Mouse (Mus musculus) forebrain, embryonic 12.5 days (tissue): ENCODE measurements at regions not wholly inside any gene's neighbourhood (a gene's known extent, or its start where the extent isn't known, plus 50 kb on each side); places are given as distances from the start of the nearest gene placed in this dataset.
A peak's percentile ranks its signal among the peaks of the same experiment; 100 is the strongest.
"Not testable (repeated sequence)": the region's sequence is repeated elsewhere in the genome, so short reads cannot be mapped to it uniquely, and the experiment has no call there.

Source experiments
- ATAC-seq: fragments of 200-750 bp; cut with Nextera tagmentation; 2 replicates; pipeline ENCODE4 v1.8.0; 2017; ENCODE audit warnings: moderate TSS enrichment; ENCODE audit not compliant: low FRiP score
- H3K27ac ChIP-seq: fragments of 300-500 bp; sonication (generic); 2 replicates; pipeline ENCODE4 v1.5.1; 2016; ENCODE audit warnings: mild to moderate bottlenecking
- H3K27me3 ChIP-seq: fragments of 300-500 bp; sonication (generic); 2 replicates; pipeline ENCODE4 v1.6.1; 2016; ENCODE audit warnings: mild to moderate bottlenecking
- H3K36me3 ChIP-seq: fragments of 300-500 bp; sonication (generic); replicated peaks from 2 replicates; pipeline ENCODE4 v1.6.1; 2016; ENCODE audit warnings: mild to moderate bottlenecking
- H3K4me1 ChIP-seq: fragments of 300-500 bp; sonication (generic); 2 replicates; pipeline ENCODE4 v1.6.1; 2016
- H3K4me2 ChIP-seq: fragments of 300-500 bp; sonication (generic); 2 replicates; pipeline ENCODE4 v1.6.1; 2016; ENCODE audit warnings: mild to moderate bottlenecking, moderate library complexity
- H3K4me3 ChIP-seq: fragments of 300-500 bp; sonication (generic); replicated peaks from 2 replicates; pipeline ENCODE4 v1.5.1; 2016; ENCODE audit warnings: mild to moderate bottlenecking
- H3K9ac ChIP-seq: fragments of 300-500 bp; sonication (generic); 2 replicates; pipeline ENCODE4 v1.6.1; 2016; ENCODE audit warnings: mild to moderate bottlenecking
- H3K9me3 ChIP-seq: fragments of 300-500 bp; sonication (generic); 2 replicates; pipeline ENCODE4 v1.6.1; 2016
- WGBS: fragments of 180-500 bp; shearing (Covaris S2); methylation state at CpG from one replicate; pipeline ENCODE4 v1.1.7; 2016; 5-methylcytosine and 5-hydroxymethylcytosine counted together

- Histone ChIP-seq H3K4me3 (no peak overlapping the region), H3K27ac (no peak overlapping the region), H3K36me3 (no peaks in the 10 kb centered on the region), H3K9me3 (peaks cover 9% of the 10 kb centered on the region; the same call in 1 of the 2 replicates), H3K9ac (no peak overlapping the region), H3K27me3 (0 out of 2 replicates have a peak, but pooled peaks cover 3% of the 10 kb centered on the region), H3K4me2 (no peak overlapping the region), H3K4me1 (peaks cover 6% of the 10 kb centered on the region; the same call in 1 of the 2 replicates)
- WGBS, result 49% methylated on average over 4 of the region's 4 CpGs
- no peak for ATAC-seq
Measured at GRCm38 (mm10) chr6:31011407-31012020, 52.6 kb upstream of the Klf14 start.

- Histone ChIP-seq H3K9ac (no peak overlapping the region), H3K36me3 (no peaks in the 10 kb centered on the region), H3K4me3 (no peak overlapping the region), H3K27ac (no peak overlapping the region), H3K27me3 (no peaks in the 10 kb centered on the region), H3K9me3 (0 out of 2 replicates have a peak, but pooled peaks cover 4% of the 10 kb centered on the region), H3K4me1 (no peaks in the 10 kb centered on the region), H3K4me2 (no peak overlapping the region)
- WGBS, result 77% methylated on average over 7 of the region's 7 CpGs
- ATAC-seq, result no peak
Measured at GRCm38 (mm10) chr6:31016566-31016965, 57.7 kb upstream of the Klf14 start.

DNA sequence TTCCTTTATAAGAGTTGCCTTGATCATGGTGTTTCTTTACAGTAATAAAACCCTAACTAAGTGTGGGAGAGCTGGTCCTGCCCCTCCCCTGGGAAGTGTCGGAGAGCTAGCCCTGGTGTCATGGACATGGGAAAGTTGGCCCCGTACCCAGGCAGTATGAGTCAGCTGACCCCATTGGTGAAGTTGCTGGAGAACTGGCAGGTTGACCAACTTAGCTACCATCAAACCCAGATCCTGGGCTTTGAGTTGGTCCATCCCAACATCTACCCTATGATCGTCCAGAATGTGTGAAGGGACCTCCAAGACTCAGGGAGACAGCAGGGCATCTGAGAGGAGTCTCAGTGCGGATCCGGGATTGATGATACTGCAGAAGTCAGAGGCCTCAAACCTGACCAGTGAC is 62.9 kb upstream of the Klf14 start:
- no peaks in the 10 kb centered on the region for H3K36me3 ChIP-seq
- no peak for ATAC-seq
- H3K4me3 ChIP-seq, result no peak overlapping the region
- H3K4me2 ChIP-seq, result no peak overlapping the region
- no peak overlapping the region for H3K27ac ChIP-seq
- H3K9me3 ChIP-seq, result no peaks in the 10 kb centered on the region
- WGBS, result 87% methylated on average over 5 of the region's 5 CpGs
- H3K27me3 ChIP-seq, result no peaks in the 10 kb centered on the region
- H3K4me1 ChIP-seq, result no peaks in the 10 kb centered on the region
- H3K9ac ChIP-seq, result no peak overlapping the region

DNA sequence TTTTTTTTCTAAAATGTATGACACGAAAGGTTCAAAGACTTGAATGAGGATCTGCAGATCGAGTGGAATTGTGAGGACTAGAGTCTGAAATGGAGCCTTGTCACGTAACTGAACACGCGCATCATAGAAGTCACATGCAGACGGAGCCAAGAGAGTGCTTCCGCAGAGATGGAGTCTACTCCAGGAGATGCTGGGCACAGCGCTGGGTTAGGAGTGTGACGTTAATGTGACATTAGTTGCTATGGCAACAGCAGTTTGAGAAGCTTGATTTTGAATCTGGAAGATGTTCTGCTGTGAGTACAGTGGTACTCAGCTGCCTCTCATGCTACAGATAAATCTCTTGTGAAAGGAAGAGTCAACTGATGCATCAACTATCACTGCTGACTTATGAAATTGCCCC is 70.9 kb upstream of the Klf14 start:
- no peak for ATAC-seq

GRCm38 (mm10) chr6:31031022-31031421 is 72.1 kb upstream of the Klf14 start:
- Histone ChIP-seq H3K36me3 (no peaks in the 10 kb centered on the region), H3K27ac (no peak overlapping the region), H3K4me3 (no peak overlapping the region), H3K27me3 (no peaks in the 10 kb centered on the region), H3K9me3 (no peaks in the 10 kb centered on the region), H3K4me2 (no peak overlapping the region), H3K9ac (no peak overlapping the region), H3K4me1 (peaks cover 13% of the 10 kb centered on the region)
- ATAC-seq, result no peak
- 79% methylated on average over 7 of the region's 7 CpGs for WGBS

More for the DNA sequence above, 70.9 kb upstream of the Klf14 start:
- H3K27me3 ChIP-seq, result no peaks in the 10 kb centered on the region
- 73% methylated on average over 9 of the region's 9 CpGs for WGBS
- H3K27ac ChIP-seq, result no peak overlapping the region
- H3K9ac ChIP-seq, result no peak overlapping the region
- H3K4me2 ChIP-seq, result no peak overlapping the region
- H3K36me3 ChIP-seq, result no peaks in the 10 kb centered on the region
- no peaks in the 10 kb centered on the region for H3K9me3 ChIP-seq
- no peak overlapping the region for H3K4me3 ChIP-seq
- peaks cover 13% of the 10 kb centered on the region for H3K4me1 ChIP-seq

DNA sequence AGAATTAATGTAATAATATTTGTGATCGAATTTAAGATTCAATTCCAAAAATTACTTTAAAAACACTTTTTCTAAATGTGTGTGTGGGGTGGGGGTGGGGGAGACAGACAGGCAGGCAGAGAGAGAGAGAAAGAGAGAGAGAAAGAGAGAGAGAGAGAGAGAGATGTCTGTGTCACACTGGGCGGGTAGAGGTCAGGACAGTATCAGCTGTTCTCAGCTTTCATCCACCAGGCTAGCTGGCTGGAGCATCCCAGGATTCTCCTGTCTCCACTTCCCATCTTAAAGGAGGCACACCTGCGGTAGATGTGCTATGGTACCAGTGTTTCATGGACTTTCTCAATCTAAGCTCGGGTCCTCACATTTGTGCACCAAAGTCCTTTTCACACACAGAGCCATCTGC is 73.3 kb upstream of the Klf14 start:
- Histone ChIP-seq H3K27me3 (no peaks in the 10 kb centered on the region), H3K4me1 (peaks cover 13% of the 10 kb centered on the region), H3K9ac (no peak overlapping the region), H3K9me3 (no peaks in the 10 kb centered on the region), H3K4me2 (no peak overlapping the region), H3K36me3 (no peaks in the 10 kb centered on the region), H3K4me3 (no peak overlapping the region), H3K27ac (no peak overlapping the region)
- WGBS, result 86% methylated on average over 4 of the region's 4 CpGs
- no peak for ATAC-seq

- Histone ChIP-seq H3K4me2 (no peak overlapping the region), H3K9ac (no peak overlapping the region)
- WGBS, result 11% methylated on average over 12 of the region's 12 CpGs
Measured at GRCm38 (mm10) chr6:31032980-31033608, 74.2 kb upstream of the Klf14 start.

GRCm38 (mm10) chr6:31034796-31035195 is 75.9 kb upstream of the Klf14 start:
- WGBS, result 65% methylated on average over 10 of the region's 10 CpGs

More at GRCm38 (mm10) chr6:31032980-31033608, 74.2 kb upstream of the Klf14 start:
- Histone ChIP-seq H3K4me3 (no peak overlapping the region), H3K9me3 (no peaks in the 10 kb centered on the region), H3K27me3 (no peaks in the 10 kb centered on the region), H3K27ac (0 out of 2 replicates have a peak overlapping the region, but pooled peaks have one; percentile 31), H3K36me3 (no peaks in the 10 kb centered on the region), H3K4me1 (peaks cover 13% of the 10 kb centered on the region)
- ATAC-seq, result peak; percentile 74

DNA sequence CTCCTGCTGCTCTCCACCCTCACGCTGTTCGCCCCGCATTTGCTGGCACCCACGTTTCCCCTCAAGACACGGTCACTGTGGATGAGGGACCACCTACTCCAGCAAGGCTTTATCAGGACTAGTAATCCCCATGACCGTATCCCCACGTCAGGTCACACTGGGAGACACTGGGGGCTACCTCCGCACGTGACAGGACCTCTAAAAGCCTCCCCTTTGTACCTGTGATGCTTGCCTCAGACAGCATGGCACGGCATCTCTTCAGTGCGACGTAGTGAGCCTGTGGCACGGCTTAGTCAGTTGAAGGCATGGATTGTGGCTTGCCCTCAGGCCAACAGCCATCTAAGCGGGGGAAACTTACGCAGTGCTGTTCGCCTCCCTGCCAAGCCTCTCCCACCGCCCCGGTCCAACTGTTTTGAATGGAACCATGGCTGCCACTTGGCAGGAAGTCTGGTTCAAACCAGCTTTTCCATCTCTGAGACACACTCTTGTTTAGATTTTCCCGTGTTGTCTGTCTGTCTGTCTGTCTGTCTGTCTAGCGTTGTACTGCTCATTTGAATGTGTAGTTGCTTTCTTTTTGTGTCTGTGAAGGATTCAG is 79.0 kb upstream of the Klf14 start:
- Histone ChIP-seq H3K4me1 (peaks cover 4% of the 10 kb centered on the region), H3K9me3 (no peaks in the 10 kb centered on the region), H3K36me3 (no peaks in the 10 kb centered on the region), H3K4me2 (no peak overlapping the region), H3K9ac (no peak overlapping the region), H3K27me3 (no peaks in the 10 kb centered on the region), H3K27ac (no peak overlapping the region), H3K4me3 (no peak overlapping the region)
- WGBS, result 76% methylated on average over 20 of the region's 20 CpGs
- no peak for ATAC-seq

More at GRCm38 (mm10) chr6:31034796-31035195, 75.9 kb upstream of the Klf14 start:
- no peak for ATAC-seq
- Histone ChIP-seq H3K4me2 (no peak overlapping the region), H3K4me1 (peaks cover 13% of the 10 kb centered on the region), H3K27ac (no peak overlapping the region), H3K4me3 (no peak overlapping the region), H3K9ac (no peak overlapping the region), H3K36me3 (no peaks in the 10 kb centered on the region), H3K9me3 (no peaks in the 10 kb centered on the region), H3K27me3 (no peaks in the 10 kb centered on the region)

DNA sequence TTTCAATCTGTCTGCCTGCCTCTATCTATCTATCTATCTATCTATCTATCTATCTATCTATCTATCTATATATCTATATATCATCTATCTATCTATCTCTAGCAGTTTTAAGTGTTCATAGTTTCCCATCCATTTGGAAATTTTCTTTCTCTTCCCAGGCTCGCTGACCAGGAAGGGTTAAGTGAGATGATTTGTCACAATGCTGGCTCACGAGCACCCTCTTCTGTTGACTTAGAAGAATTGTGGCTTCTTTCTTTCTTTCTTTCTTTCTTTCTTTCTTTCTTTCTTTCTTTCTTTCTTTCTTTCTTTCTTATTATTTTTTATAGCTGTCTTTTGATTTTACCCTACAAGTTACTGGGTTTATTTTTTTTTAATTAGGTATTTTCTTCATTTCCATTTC is 79.6 kb upstream of the Klf14 start:
- not testable (repeated sequence) for ATAC-seq
- 10% methylated on average over 2 of the region's 2 CpGs for WGBS

DNA sequence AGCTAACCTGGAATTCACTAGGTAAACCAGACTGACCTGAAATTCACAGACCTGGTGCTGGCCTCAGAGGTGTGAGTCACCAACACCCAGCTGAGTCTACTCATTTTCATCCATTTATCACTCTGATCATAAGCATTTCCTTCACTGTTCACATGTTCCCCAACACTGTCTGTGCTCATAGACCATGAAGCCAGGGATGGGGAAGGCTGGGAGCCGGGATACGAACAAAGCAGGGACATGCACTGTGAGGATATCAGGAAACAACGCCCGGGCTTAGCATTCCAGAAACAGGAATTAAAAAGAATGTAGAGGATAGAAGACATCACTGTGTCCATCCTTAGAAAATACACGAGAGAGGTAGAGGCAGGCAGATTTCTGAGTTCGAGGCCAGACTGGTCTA is 80.6 kb upstream of the Klf14 start:
- Histone ChIP-seq H3K9me3 (no peaks in the 10 kb centered on the region), H3K9ac (no peak overlapping the region), H3K27me3 (no peaks in the 10 kb centered on the region), H3K4me1 (no peaks in the 10 kb centered on the region), H3K36me3 (no peaks in the 10 kb centered on the region), H3K4me3 (no peak overlapping the region), H3K27ac (no peak overlapping the region), H3K4me2 (no peak overlapping the region)
- ATAC-seq, result no peak
- WGBS, result 81% methylated on average over 6 of the region's 6 CpGs

More for the DNA sequence above, 79.6 kb upstream of the Klf14 start:
- not testable (repeated sequence) for H3K36me3 ChIP-seq, H3K4me3 ChIP-seq, H3K27ac ChIP-seq, H3K9ac ChIP-seq, H3K4me2 ChIP-seq, H3K4me1 ChIP-seq, H3K27me3 ChIP-seq, H3K9me3 ChIP-seq

DNA sequence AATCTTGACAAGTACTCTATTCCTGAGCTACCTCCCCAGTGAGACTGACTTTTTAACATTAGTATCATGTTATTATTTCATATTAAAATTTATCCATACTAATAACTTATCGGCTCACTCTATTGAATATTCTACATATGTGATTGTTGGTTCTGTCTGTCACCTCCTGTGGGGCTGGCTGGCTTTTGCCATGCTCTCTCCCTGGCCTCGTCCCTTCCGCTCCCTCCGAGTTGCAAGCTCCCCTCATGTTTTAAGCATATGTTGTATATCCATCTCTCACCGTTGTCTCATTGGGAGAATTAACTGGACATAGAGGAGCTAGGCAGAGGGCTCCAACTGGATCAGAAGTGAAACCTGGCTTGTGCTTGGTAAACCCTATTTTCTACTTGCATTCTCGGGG is 81.9 kb upstream of the Klf14 start:
- no peaks in the 10 kb centered on the region for H3K4me1 ChIP-seq
- no peak overlapping the region for H3K4me2 ChIP-seq
- no peak overlapping the region for H3K27ac ChIP-seq
- no peaks in the 10 kb centered on the region for H3K36me3 ChIP-seq
- no peaks in the 10 kb centered on the region for H3K27me3 ChIP-seq
- no peak for ATAC-seq
- no peak overlapping the region for H3K9ac ChIP-seq
- 87% methylated on average over 6 of the region's 6 CpGs for WGBS
- H3K9me3 ChIP-seq, result no peaks in the 10 kb centered on the region
- no peak overlapping the region for H3K4me3 ChIP-seq

DNA sequence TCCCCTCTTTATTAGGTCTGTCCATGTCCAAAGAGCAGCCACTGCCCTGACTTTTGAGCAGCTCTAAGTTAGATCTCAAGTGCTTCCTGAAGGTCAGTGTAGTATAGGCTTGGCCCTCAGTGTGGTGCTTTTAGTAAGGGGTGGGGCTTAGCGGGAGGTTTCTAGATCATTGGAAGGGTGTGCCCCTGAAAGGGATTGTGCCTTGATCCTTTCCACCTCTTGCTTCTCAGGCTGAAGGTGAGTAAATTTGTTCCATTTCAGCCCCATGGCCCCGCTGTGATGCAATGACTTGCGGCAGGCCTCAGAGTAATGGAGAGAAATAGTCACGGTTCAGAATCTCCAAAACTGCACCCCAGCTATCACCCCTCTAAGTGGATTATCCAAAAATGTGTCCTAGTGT is 84.5 kb upstream of the Klf14 start:
- Histone ChIP-seq H3K27ac (no peak overlapping the region), H3K9me3 (no peaks in the 10 kb centered on the region), H3K4me1 (no peaks in the 10 kb centered on the region), H3K4me2 (no peak overlapping the region), H3K9ac (no peak overlapping the region), H3K36me3 (no peaks in the 10 kb centered on the region), H3K27me3 (no peaks in the 10 kb centered on the region), H3K4me3 (no peak overlapping the region)
- WGBS, result 94% methylated on average over 4 of the region's 4 CpGs
- ATAC-seq, result no peak
